Mouse (Mus musculus): ENCODE measurements at regions not wholly inside any gene's neighbourhood (a gene's known extent, or its start where the extent isn't known, plus 50 kb on each side); places are given as distances from the start of the nearest gene placed in this dataset.

GRCm38 (mm10) chr3:41213533-41213932, 130.7 kb upstream of the Pgrmc2 start:
- DNase-seq, result no peak

- DNase-seq, result no peak
Observed at GRCm38 (mm10) chr3:41210333-41210732, 127.5 kb upstream of the Pgrmc2 start.

- no peak for DNase-seq
Observed at GRCm38 (mm10) chr3:41202895-41203294, 120.0 kb upstream of the Pgrmc2 start.

GRCm38 (mm10) chr3:41201782-41202181, 118.9 kb upstream of the Pgrmc2 start:
- DNase-seq, result no peak

GRCm38 (mm10) chr3:41200026-41200425, 117.2 kb upstream of the Pgrmc2 start:
- DNase-seq, result no peak

GRCm38 (mm10) chr3:41198216-41198976, 115.5 kb upstream of the Pgrmc2 start:
- no peak for DNase-seq

GRCm38 (mm10) chr3:41195113-41195975, 112.5 kb upstream of the Pgrmc2 start:
- peak; percentile 83 for DNase-seq

- no peak for DNase-seq
Observed at GRCm38 (mm10) chr3:41194311-41195112, 111.7 kb upstream of the Pgrmc2 start.

GRCm38 (mm10) chr3:41185305-41186097, 102.7 kb upstream of the Pgrmc2 start:
- no peak for DNase-seq

GRCm38 (mm10) chr3:41184375-41184774, 101.5 kb upstream of the Pgrmc2 start:
- no peak for DNase-seq

GRCm38 (mm10) chr3:41182900-41183595, 100.2 kb upstream of the Pgrmc2 start:
- no peak for DNase-seq

GRCm38 (mm10) chr3:41182036-41182899, 99.4 kb upstream of the Pgrmc2 start:
- peak; percentile 88 for DNase-seq

GRCm38 (mm10) chr3:41181438-41181837, 98.6 kb upstream of the Pgrmc2 start:
- no peak for DNase-seq

GRCm38 (mm10) chr3:41180911-41181310, 98.1 kb upstream of the Pgrmc2 start:
- no peak for DNase-seq

- DNase-seq, result no peak
Observed at GRCm38 (mm10) chr3:41179037-41179880, 96.4 kb upstream of the Pgrmc2 start.

- no peak for DNase-seq
Observed at GRCm38 (mm10) chr3:41177124-41177523, 94.3 kb upstream of the Pgrmc2 start.

GRCm38 (mm10) chr3:41175356-41175755, 92.5 kb upstream of the Pgrmc2 start:
- no peak for DNase-seq

GRCm38 (mm10) chr3:41173561-41173960, 90.7 kb upstream of the Pgrmc2 start:
- no peak for DNase-seq
